Mouse (Mus musculus) mature B cell (primary cell): ENCODE results near the gene Cnot1.
"Not testable (repeated sequence)": the region's sequence is repeated elsewhere in the genome, so short reads cannot be mapped to it uniquely, and the experiment has no call there.

Source experiments
- in situ Hi-C: fragments of 300-500 bp; cut with MboI; formaldehyde crosslinking; loops from 2 replicates; pipeline ENCODE4 v1.14.3; 2019

Gene Cnot1

GRCm38 (mm10) chr8:95807331-95807843, at the start of gene Cnot1:
Cnot1 (minus strand) TSS chr8:95807464.
- in situ Hi-C loops, result no loop called here

- in situ Hi-C loops, result no loop called here
These were observed 46.9 kb upstream of the Cnot1 start for GRCm38 (mm10) chr8:95854174-95854573.

- in situ Hi-C loops, result no loop called here
These were observed 46.0 kb upstream of the Cnot1 start, which contains the start of gene Slc38a7 for GRCm38 (mm10) chr8:95853102-95853843. Slc38a7 (minus strand) TSS chr8:95853539.

GRCm38 (mm10) chr8:95852290-95852689, 45.0 kb upstream of the Cnot1 start:
- in situ Hi-C loops, result no loop called here

GRCm38 (mm10) chr8:95850326-95850725, 43.1 kb upstream of the Cnot1 start:
- in situ Hi-C loops, result no loop called here

- in situ Hi-C loops, result no loop called here
These were observed 41.6 kb upstream of the Cnot1 start for GRCm38 (mm10) chr8:95848734-95849464.

- in situ Hi-C loops, result no loop called here
These were observed 40.8 kb upstream of the Cnot1 start for GRCm38 (mm10) chr8:95848061-95848551.

GRCm38 (mm10) chr8:95845026-95845425, 37.8 kb upstream of the Cnot1 start:
- in situ Hi-C loops, result no loop called here

- in situ Hi-C loops, result no loop called here
These were observed 36.7 kb upstream of the Cnot1 start for GRCm38 (mm10) chr8:95843968-95844367.

GRCm38 (mm10) chr8:95841436-95841835, 34.2 kb upstream of the Cnot1 start:
- in situ Hi-C loops, result no loop called here

- in situ Hi-C loops, result no loop called here
These were observed 32.0 kb upstream of the Cnot1 start for GRCm38 (mm10) chr8:95839289-95839688.

- in situ Hi-C loops, result no loop called here
These were observed 30.0 kb upstream of the Cnot1 start for GRCm38 (mm10) chr8:95837266-95837665.

- in situ Hi-C loops, result no loop called here
These were observed 28.6 kb upstream of the Cnot1 start for GRCm38 (mm10) chr8:95835891-95836290.

- in situ Hi-C loops, result no loop called here
These were observed 26.2 kb upstream of the Cnot1 start for GRCm38 (mm10) chr8:95833435-95833984.

- in situ Hi-C loops, result no loop called here
These were observed 25.6 kb upstream of the Cnot1 start for GRCm38 (mm10) chr8:95832603-95833434.

- in situ Hi-C loops, result no loop called here
These were observed 22.9 kb upstream of the Cnot1 start for GRCm38 (mm10) chr8:95830144-95830543.

GRCm38 (mm10) chr8:95825162-95825561, 17.9 kb upstream of the Cnot1 start, which contains the start of gene Sap18b:
Sap18b (plus strand) TSS chr8:95825346.
- in situ Hi-C loops, result not testable (repeated sequence)

- in situ Hi-C loops, result no loop called here
These were observed 15.4 kb upstream of the Cnot1 start for GRCm38 (mm10) chr8:95822699-95823098.

- in situ Hi-C loops, result no loop called here
These were observed 14.8 kb upstream of the Cnot1 start for GRCm38 (mm10) chr8:95822096-95822495.

GRCm38 (mm10) chr8:95821266-95821665, 14.0 kb upstream of the Cnot1 start:
- in situ Hi-C loops, result no loop called here

GRCm38 (mm10) chr8:95818211-95818610, 10.9 kb upstream of the Cnot1 start:
- in situ Hi-C loops, result no loop called here
